Mouse (Mus musculus): Measurements from ENCODE around the gene Bod1l.

Bod1l gene

GRCm38 (mm10) chr5:41801622-41802021 lies 42.5 kb downstream of the Bod1l start:
- DNase-seq (ENCODE audit: low read depth), result no peak

- DNase-seq (ENCODE audit: low read depth), result no peak
Observed at GRCm38 (mm10) chr5:41794434-41794833, 49.7 kb downstream of the Bod1l start.

- DNase-seq (ENCODE audit: low read depth), result peak; percentile 13
Observed at GRCm38 (mm10) chr5:41790517-41790916, 53.6 kb downstream of the Bod1l start.

GRCm38 (mm10) chr5:41788877-41789276 lies 55.2 kb downstream of the Bod1l start:
- DNase-seq (ENCODE audit: low read depth), result no peak

- DNase-seq (ENCODE audit: low read depth), result no peak
Observed at GRCm38 (mm10) chr5:41781890-41782289, 62.2 kb downstream of the Bod1l start.

GRCm38 (mm10) chr5:41780026-41780425 lies 64.1 kb downstream of the Bod1l start:
- no peak for DNase-seq (ENCODE audit: low read depth)

GRCm38 (mm10) chr5:41775728-41776127 lies 68.4 kb downstream of the Bod1l start:
- no peak for DNase-seq (ENCODE audit: low read depth)

GRCm38 (mm10) chr5:41775273-41775672 lies 68.8 kb downstream of the Bod1l start:
- DNase-seq (ENCODE audit: low read depth), result no peak

GRCm38 (mm10) chr5:41768382-41769040 lies 75.6 kb downstream of the Bod1l start:
- peak; percentile 96 for DNase-seq (ENCODE audit: low read depth)

GRCm38 (mm10) chr5:41767296-41768200 lies 76.6 kb downstream of the Bod1l start:
- DNase-seq (ENCODE audit: low read depth), result peak; percentile 6

GRCm38 (mm10) chr5:41766406-41767010 lies 77.6 kb downstream of the Bod1l start:
- no peak for DNase-seq (ENCODE audit: low read depth)

GRCm38 (mm10) chr5:41765626-41766405 lies 78.3 kb downstream of the Bod1l start:
- DNase-seq (ENCODE audit: low read depth), result no peak

- DNase-seq (ENCODE audit: low read depth), result peak; percentile 22
Observed at GRCm38 (mm10) chr5:41763731-41764721, 80.1 kb downstream of the Bod1l start, which contains the start of gene Nkx3-2. Nkx3-2 (minus strand) TSS chr5:41764501.

- no peak for DNase-seq (ENCODE audit: low read depth)
Observed at GRCm38 (mm10) chr5:41762947-41763730, 81.0 kb downstream of the Bod1l start.

GRCm38 (mm10) chr5:41762141-41762946 lies 81.8 kb downstream of the Bod1l start:
- DNase-seq (ENCODE audit: low read depth), result no peak

GRCm38 (mm10) chr5:41761509-41762140 lies 82.5 kb downstream of the Bod1l start:
- DNase-seq (ENCODE audit: low read depth), result no peak

GRCm38 (mm10) chr5:41760831-41761508 lies 83.1 kb downstream of the Bod1l start:
- no peak for DNase-seq (ENCODE audit: low read depth)

GRCm38 (mm10) chr5:41760071-41760470 lies 84.0 kb downstream of the Bod1l start:
- no peak for DNase-seq (ENCODE audit: low read depth)

All from NIH3T3 (cell line).